Mouse (Mus musculus): ENCODE measurements around the gene Cct2. TPM values are rescaled to one million over a fixed set of nuclear protein-coding genes. Genes with fewer than 3 reads are reported as not detected.
A peak's percentile ranks its signal among the peaks of the same experiment; 100 is the strongest.
"Not testable (repeated sequence)": the region's sequence is repeated elsewhere in the genome, so short reads cannot be mapped to it uniquely, and the experiment has no call there.

Gene Cct2
- polyA plus RNA-seq, 1 experiment from 2014 or later: 310 TPM

GRCm38 (mm10) chr10:117043497-117044166 is 20.0 kb downstream of the Cct2 start:
- not testable (repeated sequence) for H3K36me3 ChIP-seq (ENCODE audit: control insufficient read depth, insufficient read depth, low read length); H3K27me3 ChIP-seq (ENCODE audit: control insufficient read depth, insufficient read depth, low read length); H3K27ac ChIP-seq (ENCODE audit: low read depth, low read length); H3K9me3 ChIP-seq (ENCODE audit: control insufficient read depth, low read length); H3K4me2 ChIP-seq (replicated peaks; ENCODE audit: low read depth, low read length); H3K9ac ChIP-seq (ENCODE audit: low read depth, low read length); H3K4me3 ChIP-seq (ENCODE audit: low read length); H3K4me1 ChIP-seq (ENCODE audit: control insufficient read depth, insufficient read depth, low read length)
- 38% methylated on average over 16 of the region's 16 CpGs for WGBS
- peak; percentile 24; the same call in 1 of the 2 replicates for ATAC-seq (ENCODE audit: low FRiP score, low TSS enrichment)

- Histone ChIP-seq H3K9ac (ENCODE audit: low read depth, low read length) (no peak overlapping the region), H3K4me3 (ENCODE audit: low read length) (no peak overlapping the region), H3K4me1 (ENCODE audit: control insufficient read depth, insufficient read depth, low read length) (peaks cover 4% of the 10 kb centered on the region; the same call in 1 of the 2 replicates), H3K36me3 (ENCODE audit: control insufficient read depth, insufficient read depth, low read length) (no peaks in the 10 kb centered on the region), H3K4me2 (replicated peaks; ENCODE audit: low read depth, low read length) (no peak overlapping the region), H3K27me3 (ENCODE audit: control insufficient read depth, insufficient read depth, low read length) (no peaks in the 10 kb centered on the region; the same call in 1 of the 2 replicates), H3K9me3 (ENCODE audit: control insufficient read depth, low read length) (no peaks in the 10 kb centered on the region), H3K27ac (ENCODE audit: low read depth, low read length) (no peak overlapping the region)
- WGBS: 86% methylated on average over 14 of the region's 14 CpGs
- ATAC-seq (ENCODE audit: low FRiP score, low TSS enrichment): no peak
Observed at GRCm38 (mm10) chr10:117042295-117042694, 21.3 kb downstream of the Cct2 start.

- ATAC-seq (ENCODE audit: low FRiP score, low TSS enrichment): no peak
- H3K9me3 ChIP-seq (ENCODE audit: control insufficient read depth, low read length): no peaks in the 10 kb centered on the region
- 75% methylated on average over 6 of the region's 6 CpGs for WGBS
- no peak overlapping the region for H3K9ac ChIP-seq (ENCODE audit: low read depth, low read length)
- no peaks in the 10 kb centered on the region for H3K36me3 ChIP-seq (ENCODE audit: control insufficient read depth, insufficient read depth, low read length)
- H3K27me3 ChIP-seq (ENCODE audit: control insufficient read depth, insufficient read depth, low read length): no peaks in the 10 kb centered on the region; the same call in 1 of the 2 replicates
- no peak overlapping the region for H3K4me2 ChIP-seq (replicated peaks; ENCODE audit: low read depth, low read length)
- no peak overlapping the region for H3K4me3 ChIP-seq (ENCODE audit: low read length)
- no peak overlapping the region for H3K27ac ChIP-seq (ENCODE audit: low read depth, low read length)
- peaks cover 2% of the 10 kb centered on the region; the same call in 1 of the 2 replicates for H3K4me1 ChIP-seq (ENCODE audit: control insufficient read depth, insufficient read depth, low read length)
Observed at GRCm38 (mm10) chr10:117040355-117040754, 23.3 kb downstream of the Cct2 start.

GRCm38 (mm10) chr10:117033785-117034184 is 29.8 kb downstream of the Cct2 start:
- Histone ChIP-seq H3K27ac (ENCODE audit: low read depth, low read length) (no peak overlapping the region), H3K36me3 (ENCODE audit: control insufficient read depth, insufficient read depth, low read length) (no peaks in the 10 kb centered on the region), H3K4me2 (replicated peaks; ENCODE audit: low read depth, low read length) (no peak overlapping the region), H3K4me3 (ENCODE audit: low read length) (no peak overlapping the region), H3K9ac (ENCODE audit: low read depth, low read length) (no peak overlapping the region), H3K4me1 (ENCODE audit: control insufficient read depth, insufficient read depth, low read length) (no peaks in the 10 kb centered on the region), H3K9me3 (ENCODE audit: control insufficient read depth, low read length) (no peaks in the 10 kb centered on the region), H3K27me3 (ENCODE audit: control insufficient read depth, insufficient read depth, low read length) (no peaks in the 10 kb centered on the region; the same call in 1 of the 2 replicates)
- peak; percentile 44; the same call in 1 of the 2 replicates for ATAC-seq (ENCODE audit: low FRiP score, low TSS enrichment)
- 23% methylated on average over 8 of the region's 8 CpGs for WGBS

- ATAC-seq (ENCODE audit: low FRiP score, low TSS enrichment): no peak
- Histone ChIP-seq H3K9ac (ENCODE audit: low read depth, low read length) (no peak overlapping the region), H3K4me1 (ENCODE audit: control insufficient read depth, insufficient read depth, low read length) (no peaks in the 10 kb centered on the region), H3K4me3 (ENCODE audit: low read length) (no peak overlapping the region), H3K9me3 (ENCODE audit: control insufficient read depth, low read length) (no peaks in the 10 kb centered on the region), H3K27me3 (ENCODE audit: control insufficient read depth, insufficient read depth, low read length) (no peaks in the 10 kb centered on the region; the same call in 1 of the 2 replicates), H3K4me2 (replicated peaks; ENCODE audit: low read depth, low read length) (no peak overlapping the region), H3K36me3 (ENCODE audit: control insufficient read depth, insufficient read depth, low read length) (no peaks in the 10 kb centered on the region), H3K27ac (ENCODE audit: low read depth, low read length) (no peak overlapping the region)
- WGBS: 92% methylated on average over 3 of the region's 3 CpGs
Observed at GRCm38 (mm10) chr10:117031160-117031559, 32.5 kb downstream of the Cct2 start.

GRCm38 (mm10) chr10:117026176-117026575 is 37.4 kb downstream of the Cct2 start:
- 74% methylated on average over 8 of the region's 8 CpGs for WGBS
- Histone ChIP-seq H3K27ac (ENCODE audit: low read depth, low read length) (no peak overlapping the region), H3K4me2 (replicated peaks; ENCODE audit: low read depth, low read length) (no peak overlapping the region), H3K9ac (ENCODE audit: low read depth, low read length) (no peak overlapping the region), H3K9me3 (ENCODE audit: control insufficient read depth, low read length) (no peaks in the 10 kb centered on the region), H3K36me3 (ENCODE audit: control insufficient read depth, insufficient read depth, low read length) (no peaks in the 10 kb centered on the region), H3K27me3 (ENCODE audit: control insufficient read depth, insufficient read depth, low read length) (peaks cover 22% of the 10 kb centered on the region), H3K4me1 (ENCODE audit: control insufficient read depth, insufficient read depth, low read length) (peaks cover 10% of the 10 kb centered on the region; the same call in 1 of the 2 replicates), H3K4me3 (ENCODE audit: low read length) (no peak overlapping the region)
- no peak for ATAC-seq (ENCODE audit: low FRiP score, low TSS enrichment)

GRCm38 (mm10) chr10:117025776-117026175 is 37.8 kb downstream of the Cct2 start:
- not testable (repeated sequence) for H3K9ac ChIP-seq (ENCODE audit: low read depth, low read length); H3K36me3 ChIP-seq (ENCODE audit: control insufficient read depth, insufficient read depth, low read length); H3K4me3 ChIP-seq (ENCODE audit: low read length); ATAC-seq (ENCODE audit: low FRiP score, low TSS enrichment); H3K9me3 ChIP-seq (ENCODE audit: control insufficient read depth, low read length); H3K27ac ChIP-seq (ENCODE audit: low read depth, low read length); H3K4me2 ChIP-seq (replicated peaks; ENCODE audit: low read depth, low read length)
- Histone ChIP-seq H3K4me1 (ENCODE audit: control insufficient read depth, insufficient read depth, low read length) (peaks cover 13% of the 10 kb centered on the region; the same call in 1 of the 2 replicates), H3K27me3 (ENCODE audit: control insufficient read depth, insufficient read depth, low read length) (peaks cover 22% of the 10 kb centered on the region)

- H3K4me2 ChIP-seq (replicated peaks; ENCODE audit: low read depth, low read length): peak overlapping the region; percentile 36
- H3K27me3 ChIP-seq (ENCODE audit: control insufficient read depth, insufficient read depth, low read length): peaks cover 22% of the 10 kb centered on the region
- H3K9me3 ChIP-seq (ENCODE audit: control insufficient read depth, low read length): no peaks in the 10 kb centered on the region
- no peak overlapping the region for H3K27ac ChIP-seq (ENCODE audit: low read depth, low read length)
- WGBS: 44% methylated on average over 16 of the region's 16 CpGs
- no peaks in the 10 kb centered on the region for H3K36me3 ChIP-seq (ENCODE audit: control insufficient read depth, insufficient read depth, low read length)
- H3K4me3 ChIP-seq (ENCODE audit: low read length): peak overlapping the region; percentile 1; the same call in 1 of the 2 replicates
- no peak for ATAC-seq (ENCODE audit: low FRiP score, low TSS enrichment)
- peaks cover 16% of the 10 kb centered on the region; the same call in 1 of the 2 replicates for H3K4me1 ChIP-seq (ENCODE audit: control insufficient read depth, insufficient read depth, low read length)
- H3K9ac ChIP-seq (ENCODE audit: low read depth, low read length): no peak overlapping the region
Observed at GRCm38 (mm10) chr10:117023693-117024092, 39.9 kb downstream of the Cct2 start.

- ATAC-seq (ENCODE audit: low FRiP score, low TSS enrichment): peak; percentile 96
- Histone ChIP-seq H3K4me1 (ENCODE audit: control insufficient read depth, insufficient read depth, low read length) (peaks cover 16% of the 10 kb centered on the region; the same call in 1 of the 2 replicates), H3K4me3 (ENCODE audit: low read length) (no peak overlapping the region), H3K36me3 (ENCODE audit: control insufficient read depth, insufficient read depth, low read length) (no peaks in the 10 kb centered on the region), H3K27me3 (ENCODE audit: control insufficient read depth, insufficient read depth, low read length) (peaks cover 22% of the 10 kb centered on the region), H3K9me3 (ENCODE audit: control insufficient read depth, low read length) (no peaks in the 10 kb centered on the region), H3K27ac (ENCODE audit: low read depth, low read length) (no peak overlapping the region), H3K4me2 (replicated peaks; ENCODE audit: low read depth, low read length) (peak overlapping the region; percentile 8), H3K9ac (ENCODE audit: low read depth, low read length) (no peak overlapping the region)
- 7% methylated on average over 21 of the region's 21 CpGs for WGBS
Observed at GRCm38 (mm10) chr10:117021020-117021754, 42.4 kb downstream of the Cct2 start.

All from kidney, embryonic 14.5 days (tissue).